Mouse (Mus musculus): ENCODE measurements around the gene Wbp2nl.

DNA sequence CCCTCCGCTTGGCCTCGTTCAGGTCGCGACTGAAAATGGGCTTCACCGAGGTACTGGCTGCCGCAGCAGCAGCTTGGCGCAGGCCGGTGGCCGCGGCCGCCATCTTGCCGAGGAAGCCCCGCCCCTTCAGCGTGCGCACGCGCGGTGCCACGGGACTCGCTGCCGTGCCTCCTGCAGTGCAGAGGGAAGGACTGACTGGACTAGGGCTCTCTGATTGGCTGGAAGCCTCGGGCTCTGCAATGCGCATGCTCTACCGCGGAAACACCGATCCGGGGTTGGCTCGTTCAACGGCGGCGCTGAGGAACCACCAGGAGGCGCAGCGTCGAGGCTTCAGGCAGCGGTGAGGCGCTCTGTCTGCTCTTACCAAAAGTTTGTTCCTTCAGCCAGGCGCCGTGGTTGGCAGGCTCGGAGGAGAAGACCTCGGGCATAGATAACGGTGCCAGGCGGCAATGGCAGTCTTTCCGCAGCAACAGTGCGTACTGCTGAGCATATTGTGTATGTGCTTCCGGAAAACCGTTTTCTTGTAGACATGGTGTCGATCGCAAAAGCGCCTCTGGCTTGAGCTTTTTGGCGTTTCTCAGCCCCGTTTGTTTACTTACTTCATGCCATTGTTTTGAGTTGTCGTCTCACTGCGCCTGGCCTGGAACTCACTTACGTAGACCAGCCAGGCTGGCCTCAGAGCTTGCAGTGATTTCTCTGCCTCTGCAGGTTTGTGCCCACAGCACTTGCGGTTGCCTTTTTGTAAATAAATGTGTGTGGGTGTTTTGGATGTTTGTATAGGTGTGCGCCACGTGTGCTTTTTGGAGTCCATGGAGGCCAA is 55.6 kb downstream of the Wbp2nl start, which contains the start of gene Ndufa6:
- peak; percentile 86 for TF ChIP-seq CTCF (IDR thresholded peaks at IDR 0.05; ENCODE audit: insufficient read depth, low read depth, low read length)
- TF ChIP-seq POLR2A (IDR thresholded peaks at IDR 0.05; ENCODE audit: insufficient read depth, low read depth, low read length): peak; percentile 97

All from olfactory bulb, adult 2 months (tissue).